Mouse (Mus musculus) gastrocnemius, postnatal 4 days (tissue): ENCODE measurements at regions not wholly inside any gene's neighbourhood (a gene's known extent, or its start where the extent isn't known, plus 50 kb on each side); places are given as distances from the start of the nearest gene placed in this dataset.

Experiments used
- DNase-seq, 2 experiments: peaks; one replicate each; pipeline ENCODE4 v3.0.0; 2021 to 2022; ENCODE audit warnings: low spot score in 2 of 2, mixed read lengths in 2 of 2

- DNase-seq: no peak
Observed at GRCm38 (mm10) chr10:122197703-122198102, 100.5 kb upstream of the Rxylt1 start.

DNA sequence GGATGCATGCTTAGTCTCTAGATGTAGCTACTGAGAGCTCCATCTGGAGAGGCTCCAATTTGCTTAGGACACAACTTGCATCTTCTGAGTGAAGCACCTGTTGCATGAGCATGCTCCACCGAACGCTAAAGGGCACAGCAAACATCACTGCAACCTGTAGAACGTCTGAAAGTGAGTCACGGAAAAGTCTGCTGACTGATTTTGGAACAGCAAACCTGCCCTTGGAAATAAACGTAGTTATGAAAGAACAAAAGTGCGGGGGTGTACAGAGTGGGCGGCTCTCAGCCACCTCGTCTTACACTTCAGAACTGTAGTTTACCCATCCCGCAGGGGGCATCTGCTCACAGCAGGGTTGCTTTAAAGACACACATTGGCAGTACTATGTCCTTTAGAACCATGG, 97.0 kb upstream of the Rxylt1 start:
- DNase-seq: no peak

DNA sequence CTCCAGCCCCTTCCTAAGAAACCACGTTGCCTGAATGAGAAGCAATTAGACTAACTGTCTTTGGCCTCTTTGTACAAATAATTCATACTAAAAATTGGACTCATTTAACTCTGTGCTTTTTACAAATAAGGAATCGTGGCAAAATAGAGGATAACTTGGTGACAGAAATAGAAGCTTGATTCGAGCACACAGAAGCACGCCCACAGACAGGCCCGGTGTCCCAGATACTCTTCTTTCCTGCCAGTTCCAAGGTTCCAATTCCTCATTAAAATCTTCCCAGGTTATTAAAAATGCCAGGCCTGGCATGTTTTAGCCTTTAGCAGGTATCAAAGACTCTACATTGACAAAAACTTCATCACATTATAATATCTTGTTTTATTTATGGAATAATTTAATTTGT, 96.2 kb upstream of the Rxylt1 start:
- no peak for DNase-seq

DNA sequence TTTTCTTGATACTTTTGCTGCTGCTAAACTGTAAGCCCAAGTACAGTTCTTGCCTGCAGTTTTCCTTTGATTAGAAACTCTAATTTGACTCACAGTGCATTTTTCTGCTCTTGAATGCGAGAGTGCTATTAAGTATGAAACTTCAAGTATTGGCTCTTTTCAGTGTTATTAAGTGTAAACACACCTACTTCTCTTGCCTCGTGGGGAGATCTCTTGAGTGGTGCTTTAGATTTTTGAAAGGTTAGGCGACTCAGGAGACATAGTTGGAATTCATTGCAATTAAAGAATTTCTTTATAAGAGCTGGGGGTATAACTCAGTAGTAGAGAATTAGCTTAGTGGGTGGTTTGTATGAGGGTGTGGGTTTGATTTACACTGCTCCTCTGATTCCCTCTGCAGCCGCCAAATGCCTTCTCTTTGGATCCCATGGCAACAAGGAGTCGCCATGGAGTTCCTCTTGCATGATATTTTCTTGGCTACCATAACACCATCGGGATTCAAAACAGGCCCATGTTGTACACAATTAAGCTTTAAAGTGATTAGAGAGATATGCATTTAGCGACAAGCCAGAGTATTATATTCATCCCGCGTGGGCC, 88.1 kb upstream of the Rxylt1 start:
- no peak for DNase-seq

GRCm38 (mm10) chr10:122183025-122183424, 85.9 kb upstream of the Rxylt1 start:
- DNase-seq: peak in 1 of 2 experiments; percentile 33

- no peak for DNase-seq
Observed at GRCm38 (mm10) chr10:122149038-122149437, 51.9 kb upstream of the Rxylt1 start.

DNA sequence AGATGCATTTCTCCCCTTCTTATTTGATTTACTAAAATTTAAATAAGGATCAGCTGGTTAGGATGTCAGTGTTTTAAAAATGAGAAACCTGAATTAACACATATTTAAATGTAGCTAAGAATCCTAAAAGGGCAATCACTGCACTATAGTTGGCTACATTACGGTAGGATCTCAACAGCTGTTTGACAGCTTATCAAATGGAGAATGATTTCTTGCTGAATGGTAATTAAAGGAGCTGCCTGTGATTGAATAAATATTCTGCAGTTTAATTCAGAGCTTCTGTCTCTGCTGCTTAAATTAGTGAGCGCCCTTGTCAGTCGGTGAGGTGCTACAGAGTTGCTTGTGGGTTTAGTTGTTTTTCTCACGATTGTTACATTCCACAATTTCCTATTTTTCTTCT, 51.4 kb upstream of the Rxylt1 start:
- DNase-seq: no peak
